Mouse (Mus musculus) bone marrow, adult 2 months (tissue): ENCODE data around the gene Hoxa3. TPM values are rescaled to one million over a fixed set of nuclear protein-coding genes. Genes with fewer than 3 reads are reported as not detected.

Experiments used
- H3K27ac ChIP-seq: fragments of 200-500 bp; 2 replicates; pipeline ENCODE4 v1.5.1; 2012; ENCODE audit warnings: low read depth, mild to moderate bottlenecking, control low read depth, inconsistent platforms, low read length; ENCODE audit not compliant: control insufficient read depth, poor library complexity, insufficient read depth
- H3K4me1 ChIP-seq: fragments of 200-500 bp; 2 replicates; pipeline ENCODE4 v1.6.1; 2011; ENCODE audit warnings: low read length; ENCODE audit not compliant: control insufficient read depth, insufficient read depth
- H3K4me3 ChIP-seq: fragments of 200-500 bp; replicated peaks from 2 replicates; pipeline ENCODE3; 2011; ENCODE audit warnings: mild to moderate bottlenecking, low read depth, low read length, control low read depth; ENCODE audit not compliant: control insufficient read depth
- CTCF ChIP-seq: fragments of 200-500 bp; IDR thresholded peaks from 2 replicates; pipeline ENCODE4 v1.5.1; 2011; ENCODE audit warnings: low read length, control low read depth; ENCODE audit not compliant: control insufficient read depth, insufficient read depth
- POLR2A ChIP-seq: fragments of 200-500 bp; IDR thresholded peaks from 2 replicates; pipeline ENCODE4 v1.6.1; 2011; ENCODE audit warnings: low read depth, mild to moderate bottlenecking, control low read depth, low read length, borderline replicate concordance; ENCODE audit not compliant: control insufficient read depth
- WGBS: fragments of 180-500 bp; shearing (Covaris S2); methylation state at CpG from one replicate; pipeline ENCODE4 v1.1.7; 2018; 5-methylcytosine and 5-hydroxymethylcytosine counted together
- polyA plus RNA-seq: library from polyadenylated mRNA; stranded (reverse); fragments of >200 nt; gene quantifications from 2 replicates; pipeline ENCODE4 v1.2.4, GENCODE M21; 2011; ENCODE audit warnings: low replicate concordance; ENCODE audit not compliant: missing spikeins, insufficient read depth, insufficient read length

The Hoxa3 gene
- polyA plus RNA-seq, 1 experiment, result 2.4 TPM

- Histone ChIP-seq H3K4me1 (no peaks in the 10 kb centered on the region), H3K4me3 (peak overlapping the region; percentile 90), H3K27ac (no peak overlapping the region)
- WGBS, result 4% methylated on average over 49 of the region's 55 CpGs
- TF ChIP-seq CTCF, result no peak
- TF ChIP-seq POLR2A, result peak; percentile 68; the same call in 1 of the 2 replicates
These were observed 21.1 kb downstream of the Hoxa3 start for GRCm38 (mm10) chr6:52191860-52192550.

GRCm38 (mm10) chr6:52190906-52191810, 22.0 kb downstream of the Hoxa3 start, which contains the start of gene Hoxa4:
Hoxa4 (minus strand) TSS chr6:52191753.
- Histone ChIP-seq H3K4me3 (peak within 1 kb of the TSS; percentile 90), H3K4me1 (no peaks in the 10 kb centered on the region), H3K27ac (no peak within 1 kb of the TSS)
- WGBS, result 7% methylated on average over 89 of the region's 102 CpGs
- TF ChIP-seq POLR2A, result no peak
- no peak for TF ChIP-seq CTCF

- H3K27ac ChIP-seq, result no peak overlapping the region
- no peak overlapping the region for H3K4me3 ChIP-seq
- 85% methylated on average over 23 of the region's 23 CpGs for WGBS
- H3K4me1 ChIP-seq, result no peaks in the 10 kb centered on the region
- TF ChIP-seq CTCF (no peak), POLR2A (no peak)
These were observed 22.7 kb downstream of the Hoxa3 start for GRCm38 (mm10) chr6:52190410-52190809.

- Histone ChIP-seq H3K4me1 (no peaks in the 10 kb centered on the region), H3K27ac (no peak overlapping the region), H3K4me3 (no peak overlapping the region)
- WGBS, result 83% methylated on average over 8 of the region's 8 CpGs
- no peak for TF ChIP-seq CTCF
- no peak for TF ChIP-seq POLR2A
These were observed 23.2 kb downstream of the Hoxa3 start for GRCm38 (mm10) chr6:52189909-52190308.

- H3K4me1 ChIP-seq, result no peaks in the 10 kb centered on the region
- TF ChIP-seq POLR2A, result no peak
- TF ChIP-seq CTCF, result no peak
- WGBS, result 74% methylated on average over 5 of the region's 5 CpGs
- no peak overlapping the region for H3K27ac ChIP-seq
- H3K4me3 ChIP-seq, result no peak overlapping the region
These were observed 24.0 kb downstream of the Hoxa3 start for GRCm38 (mm10) chr6:52189172-52189591.

GRCm38 (mm10) chr6:52186500-52186899, 26.6 kb downstream of the Hoxa3 start:
- Histone ChIP-seq H3K4me3 (no peak overlapping the region), H3K27ac (no peak overlapping the region), H3K4me1 (no peaks in the 10 kb centered on the region)
- TF ChIP-seq CTCF, result no peak
- 61% methylated on average over 1 of the region's 1 CpGs for WGBS

GRCm38 (mm10) chr6:52185834-52186233, 27.3 kb downstream of the Hoxa3 start:
- TF ChIP-seq CTCF (no peak), POLR2A (no peak)
- Histone ChIP-seq H3K4me1 (no peaks in the 10 kb centered on the region), H3K27ac (no peak overlapping the region), H3K4me3 (no peak overlapping the region)
- 81% methylated on average over 3 of the region's 3 CpGs for WGBS

GRCm38 (mm10) chr6:52185222-52185621, 27.9 kb downstream of the Hoxa3 start:
- Histone ChIP-seq H3K4me1 (no peaks in the 10 kb centered on the region), H3K4me3 (no peak overlapping the region), H3K27ac (no peak overlapping the region)
- 79% methylated on average over 19 of the region's 19 CpGs for WGBS
- TF ChIP-seq CTCF (no peak), POLR2A (no peak)

- no peak for TF ChIP-seq CTCF
- TF ChIP-seq POLR2A, result no peak
- Histone ChIP-seq H3K4me1 (no peaks in the 10 kb centered on the region), H3K4me3 (no peak overlapping the region), H3K27ac (no peak overlapping the region)
- WGBS, result 72% methylated on average over 6 of the region's 6 CpGs
These were observed 28.5 kb downstream of the Hoxa3 start for GRCm38 (mm10) chr6:52184668-52185067.
